Mouse (Mus musculus) gastrocnemius, postnatal 14 days (tissue): ENCODE results near the gene Cyp2ab1. TPM values are rescaled to one million over a fixed set of nuclear protein-coding genes. Genes with fewer than 3 reads are reported as not detected.
"Not testable (repeated sequence)": the region's sequence is repeated elsewhere in the genome, so short reads cannot be mapped to it uniquely, and the experiment has no call there.

ENCODE experiments used
- DNase-seq: peaks from one replicate; pipeline ENCODE4 v3.0.0; 2021; ENCODE audit warnings: mixed read lengths
- intact Hi-C: fragments of 180-260 bp; cut with DNase I; formaldehyde crosslinking; loops from one replicate; pipeline ENCODE4 v1.15.1; 2025; ENCODE audit warnings: low total_unique reads
- long read RNA-seq, 2 experiments: library from polyadenylated mRNA; stranded (forward); transcript quantifications; one replicate each; pipeline ENCODE4 v2.0.0; 2021
- total RNA-seq, 2 experiments: library from RNA; stranded (reverse); gene quantifications; 2 replicates each; pipeline ENCODE4 v1.2.3; 2021

Gene Cyp2ab1
- total RNA-seq: under 1 TPM in 1 of 2 experiments, not detected in 1; 0.18 TPM
- long read RNA-seq, experiment 1: 0 reads
- long read RNA-seq, experiment 2: 0 reads

GRCm38 (mm10) chr16:20325286-20325685, at the start of gene Cyp2ab1:
Gene Cyp2ab1 (minus strand): TSS chr16:20325404.
- intact Hi-C loops: no loop called here

DNA sequence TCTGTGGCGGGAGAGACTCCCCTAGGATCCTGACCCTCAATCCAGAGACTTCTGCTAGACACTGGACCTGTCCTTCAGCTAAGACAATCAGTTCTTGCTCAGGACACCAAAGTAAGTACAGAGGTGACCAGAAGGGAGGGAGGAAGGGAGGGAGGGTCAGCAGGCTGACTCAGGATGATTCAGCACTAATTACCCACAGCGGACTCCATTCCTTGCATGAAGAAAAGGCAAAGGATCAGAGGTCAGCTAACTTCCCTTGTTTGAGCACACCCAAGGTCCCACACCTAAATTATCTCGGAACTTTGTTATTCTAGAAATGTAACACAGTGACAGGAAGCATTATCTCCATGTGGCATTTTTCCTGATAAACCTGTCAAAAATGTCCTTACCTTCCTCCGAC, 46.5 kb upstream of the Cyp2ab1 start:
- intact Hi-C loops: no loop called here
- no peak for DNase-seq

More at GRCm38 (mm10) chr16:20325286-20325685, at the start of gene Cyp2ab1:
- DNase-seq: no peak

- intact Hi-C loops: no loop called here
- DNase-seq: no peak
Measured at GRCm38 (mm10) chr16:20368221-20368620, 43.0 kb upstream of the Cyp2ab1 start.

DNA sequence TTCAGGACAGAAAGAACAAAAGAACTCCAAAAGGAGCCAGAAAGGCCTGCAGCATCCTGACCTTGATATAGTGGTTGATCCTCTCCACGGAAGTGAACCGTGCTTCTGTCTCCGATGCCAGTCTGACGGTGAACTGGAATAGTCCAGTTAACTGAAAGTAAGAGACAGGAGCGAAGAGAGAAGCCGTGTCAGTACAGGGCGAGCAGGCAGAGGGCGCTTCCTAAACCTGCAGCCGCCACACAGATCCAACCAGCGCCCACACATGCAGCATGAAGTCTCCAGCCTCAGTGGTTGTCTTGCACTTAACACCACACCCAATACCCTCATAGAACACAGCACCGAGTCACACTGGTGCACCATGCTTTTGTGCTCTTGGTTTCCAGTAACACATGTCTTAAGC, 36.9 kb upstream of the Cyp2ab1 start:
- intact Hi-C loops: no loop called here
- DNase-seq: no peak

DNA sequence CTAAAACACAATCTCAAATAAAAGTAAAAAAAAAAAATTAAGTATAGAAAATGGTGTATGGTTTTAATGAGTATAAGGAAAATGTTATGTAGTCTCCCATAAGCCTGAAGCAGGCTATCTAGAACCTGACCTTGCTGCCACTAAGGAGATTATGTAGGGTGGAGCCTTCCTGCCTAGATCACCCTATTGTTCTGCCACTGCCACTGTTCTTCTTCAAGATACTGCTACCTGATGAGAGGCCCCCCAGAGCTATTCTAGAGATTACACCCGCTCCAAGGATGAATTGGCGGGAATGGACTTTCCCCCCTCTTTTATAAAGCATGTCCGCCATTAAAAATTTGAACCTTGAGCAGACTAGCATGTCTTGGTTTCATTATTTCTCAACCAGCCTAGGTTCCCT, 36.3 kb upstream of the Cyp2ab1 start:
- intact Hi-C loops, DNase-seq: not testable (repeated sequence)

GRCm38 (mm10) chr16:20359643-20360295, 34.6 kb upstream of the Cyp2ab1 start:
- no peak for DNase-seq
- intact Hi-C loops: no loop called here

GRCm38 (mm10) chr16:20357837-20358236, 32.6 kb upstream of the Cyp2ab1 start:
- intact Hi-C loops: no loop called here
- no peak for DNase-seq

GRCm38 (mm10) chr16:20354762-20355161, 29.6 kb upstream of the Cyp2ab1 start:
- no peak for DNase-seq
- intact Hi-C loops: no loop called here

- DNase-seq: no peak
- intact Hi-C loops: no loop called here
Measured at GRCm38 (mm10) chr16:20354011-20354410, 28.8 kb upstream of the Cyp2ab1 start.

DNA sequence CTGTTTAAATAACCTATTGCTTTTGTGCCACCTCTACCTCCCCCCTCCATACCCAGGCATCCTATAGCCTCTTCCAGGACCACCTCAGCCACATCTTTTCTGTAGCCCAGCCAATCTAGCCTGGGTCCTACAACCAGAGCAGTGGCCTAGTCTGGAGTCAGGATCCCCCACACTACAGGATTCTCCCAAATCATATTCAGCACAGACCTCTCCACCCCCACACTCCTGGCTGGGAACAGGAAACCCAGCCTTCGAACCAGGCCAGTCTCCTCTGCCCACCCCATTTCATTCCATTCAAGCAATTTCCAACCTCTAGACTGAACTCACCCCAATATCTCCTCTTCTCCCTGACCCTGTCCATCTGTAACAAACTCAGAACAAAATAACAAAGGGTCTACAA, 20.3 kb upstream of the Cyp2ab1 start:
- intact Hi-C loops: no loop called here
- DNase-seq: no peak

DNA sequence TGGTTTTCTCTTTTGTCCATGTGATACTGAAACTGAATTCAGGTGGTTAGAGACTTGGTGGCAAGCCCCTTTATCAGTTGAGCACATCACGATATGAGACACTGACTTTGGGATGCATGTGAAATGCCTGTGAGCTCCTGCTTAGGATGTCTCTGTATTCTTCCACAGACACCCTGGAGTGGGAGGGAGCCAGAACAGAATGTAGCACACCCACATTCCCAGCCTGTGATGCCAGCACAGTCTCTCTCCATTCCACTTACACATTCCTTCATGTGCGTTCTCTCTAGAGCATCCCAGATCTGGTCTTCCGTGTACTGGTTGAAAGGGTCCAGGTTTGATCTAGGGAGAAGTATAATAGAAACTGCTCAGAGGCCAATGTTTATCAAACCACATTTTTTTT, 13.4 kb upstream of the Cyp2ab1 start:
- intact Hi-C loops: no loop called here

GRCm38 (mm10) chr16:20334918-20335317, 9.7 kb upstream of the Cyp2ab1 start:
- intact Hi-C loops: no loop called here
- DNase-seq: no peak

More for the DNA sequence above, 13.4 kb upstream of the Cyp2ab1 start:
- no peak for DNase-seq

GRCm38 (mm10) chr16:20328306-20328705, 3.1 kb upstream of the Cyp2ab1 start:
- intact Hi-C loops: no loop called here
- no peak for DNase-seq

DNA sequence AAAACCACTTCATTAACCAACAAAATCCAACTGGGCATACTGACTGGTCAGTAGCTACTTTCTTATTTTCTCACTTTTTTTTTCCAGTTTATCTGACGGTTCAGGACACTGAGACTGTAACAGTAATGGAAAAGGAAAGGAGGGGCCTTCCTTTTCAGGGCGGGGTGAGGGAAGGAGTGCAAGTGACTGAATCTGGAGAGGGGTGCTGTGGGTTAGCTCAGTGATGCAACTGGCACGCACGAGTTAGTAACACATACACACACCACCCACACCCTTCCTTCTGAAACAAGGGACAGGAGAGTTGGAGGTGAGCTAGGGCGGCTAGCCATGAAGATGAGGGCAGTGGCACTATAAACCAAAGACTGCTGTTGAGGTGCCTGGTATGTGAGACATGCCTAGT, 1.3 kb downstream of the Cyp2ab1 start:
- DNase-seq: no peak
- intact Hi-C loops: no loop called here

DNA sequence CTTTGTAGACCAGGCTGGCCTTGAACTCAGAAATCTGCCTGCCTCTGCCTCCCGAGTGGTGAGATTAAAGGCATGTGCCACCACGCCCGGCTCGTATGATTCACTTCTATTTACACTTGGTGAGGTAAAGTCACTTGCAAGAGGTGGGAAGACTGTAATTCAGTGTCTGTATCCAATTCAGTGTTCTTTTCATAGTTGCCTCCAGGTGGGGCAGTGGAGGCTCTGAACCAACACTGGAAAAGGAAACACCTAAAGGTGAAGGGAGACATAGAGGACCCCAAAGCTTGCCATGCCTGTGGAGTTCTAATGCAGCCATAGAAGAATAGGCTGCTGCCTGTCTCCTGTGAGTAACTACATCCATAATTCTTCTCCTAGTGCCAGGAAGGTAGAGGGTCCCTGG, 2.9 kb downstream of the Cyp2ab1 start:
- intact Hi-C loops: no loop called here
- DNase-seq: no peak

DNA sequence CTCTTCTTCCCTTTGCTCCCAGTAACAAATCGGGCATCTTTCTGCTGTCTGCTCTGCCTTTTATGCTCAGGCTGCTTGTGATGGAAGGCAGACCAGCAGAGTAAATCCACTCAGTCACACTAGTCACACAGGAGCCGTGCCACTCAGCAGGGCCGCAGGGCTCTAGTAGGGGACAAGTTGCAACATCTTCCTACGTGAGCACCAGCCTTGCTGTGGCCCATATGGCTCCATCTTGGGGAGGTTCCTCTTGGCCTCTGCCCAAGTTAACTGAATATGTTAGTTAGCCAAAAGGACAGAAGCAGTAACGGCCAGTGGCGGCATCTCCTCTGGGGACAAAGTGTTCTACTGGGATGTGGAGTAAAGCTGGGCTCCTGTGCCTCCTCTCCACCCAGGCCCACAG, 8.4 kb downstream of the Cyp2ab1 start:
- intact Hi-C loops: no loop called here
- DNase-seq: no peak

DNA sequence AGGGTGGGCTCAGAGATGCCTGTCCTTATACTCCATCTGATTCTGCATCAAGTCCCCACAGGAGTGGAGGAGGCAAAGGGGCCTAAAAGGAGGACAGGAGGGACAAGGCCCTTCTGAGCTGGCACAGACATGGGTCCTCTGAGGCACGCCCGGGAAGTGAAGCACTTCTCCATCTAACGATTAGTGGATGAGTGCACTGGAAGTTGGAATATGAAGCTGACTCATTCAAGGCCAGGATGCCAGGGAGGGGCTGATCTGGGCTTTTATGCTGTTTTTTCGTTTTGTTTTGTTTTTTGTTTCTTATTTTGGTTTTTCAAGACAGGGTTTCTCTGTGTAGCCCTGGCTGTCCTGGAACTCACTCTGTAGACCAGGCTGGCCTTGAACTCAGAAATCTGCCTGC, 9.9 kb downstream of the Cyp2ab1 start:
- DNase-seq: no peak
- intact Hi-C loops: no loop called here

DNA sequence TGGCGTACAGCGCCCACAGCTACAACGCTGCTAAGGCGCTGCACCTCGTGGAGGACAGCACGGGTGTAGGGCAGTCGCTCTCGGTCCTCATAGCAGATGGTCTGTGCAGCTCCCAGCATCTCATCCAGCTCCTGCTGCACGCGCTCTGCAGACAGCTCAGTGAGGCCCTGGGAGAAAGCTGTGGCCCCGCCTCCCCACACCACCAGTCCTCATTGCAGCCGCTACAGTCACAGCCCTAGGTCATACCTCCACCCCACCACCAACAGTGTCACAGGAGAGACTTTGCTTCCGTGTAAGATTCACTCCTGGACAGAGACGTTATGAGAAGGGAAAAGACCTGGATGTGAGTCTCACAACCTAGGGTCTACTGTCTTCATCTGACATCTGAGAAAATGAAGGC, 12.9 kb downstream of the Cyp2ab1 start:
- intact Hi-C loops: no loop called here
- DNase-seq: no peak

DNA sequence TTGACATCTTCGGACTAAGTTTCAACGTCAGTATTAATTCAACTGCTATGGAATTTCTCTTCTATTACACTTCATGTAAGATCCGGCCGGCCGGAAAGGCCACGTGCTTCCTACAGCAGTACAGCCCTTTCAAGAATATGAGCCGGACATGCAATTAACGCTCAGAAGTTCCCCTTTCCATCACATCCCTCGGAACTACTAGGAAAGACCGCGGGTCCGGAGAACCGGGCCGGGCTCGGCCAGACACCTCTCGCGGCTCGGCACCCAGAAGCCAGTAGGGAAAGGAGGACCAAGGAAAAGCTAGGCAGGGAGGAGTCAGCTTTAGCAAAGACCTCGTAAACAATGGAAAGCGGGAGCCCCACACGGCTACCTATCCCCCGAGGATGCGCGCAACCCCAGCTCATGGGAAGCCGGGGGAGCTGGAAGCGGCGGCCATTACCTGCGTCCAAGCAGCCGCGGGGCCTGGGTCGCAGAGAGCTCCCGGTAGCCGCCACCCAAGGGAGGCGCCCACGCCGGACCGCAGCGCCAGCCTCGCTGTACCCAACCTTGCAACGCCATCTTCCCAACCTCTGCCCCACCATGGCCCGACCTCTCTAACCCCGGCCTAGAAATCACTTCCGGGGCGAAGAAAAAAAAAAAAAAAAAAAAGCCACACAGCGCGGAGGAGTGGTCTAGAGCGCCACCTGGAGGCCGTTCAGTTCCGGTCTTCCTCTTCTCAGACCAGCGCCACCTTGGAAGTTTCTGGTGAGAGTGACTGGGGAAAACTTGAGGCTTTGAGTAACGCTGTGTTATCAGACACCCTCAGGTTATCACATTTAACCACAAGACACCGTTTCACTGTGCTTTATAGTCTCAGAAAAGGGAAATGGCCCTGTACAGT, 23.2 kb downstream of the Cyp2ab1 start, which contains the start of gene Parl:
Gene Parl (minus strand): TSS at position 618 of the 880 bp plus-strand sequence.
- intact Hi-C loops: loop anchor here (5.0 kb wide), 1 partner anchor 85 kb away; no protein-coding TSS in a partner anchor
- DNase-seq: peak; percentile 79

GRCm38 (mm10) chr16:20300076-20300475, 25.1 kb downstream of the Cyp2ab1 start:
- intact Hi-C loops: loop anchor here (5.0 kb wide), 1 partner anchor 83 kb away; no protein-coding TSS in a partner anchor

DNA sequence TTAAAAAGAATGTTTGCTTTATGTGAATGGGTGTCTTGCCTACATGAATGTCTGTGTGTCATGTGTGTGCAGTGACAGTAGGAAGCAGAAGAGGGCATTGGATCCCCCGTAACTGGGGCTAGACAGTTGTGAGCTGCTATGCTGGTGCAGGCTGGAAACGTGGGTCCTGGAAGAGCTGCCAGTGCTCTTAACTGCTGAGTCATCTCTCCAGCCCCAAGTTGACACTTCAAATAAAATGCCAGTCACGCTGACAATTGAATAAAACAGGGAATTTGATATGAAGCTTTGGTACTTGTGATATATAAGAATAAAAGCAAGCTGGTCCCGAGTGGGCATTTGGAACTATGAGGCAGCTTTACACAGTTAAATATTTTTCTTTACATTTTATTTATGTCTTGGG, 45.0 kb downstream of the Cyp2ab1 start:
- intact Hi-C loops: no loop called here

More at GRCm38 (mm10) chr16:20300076-20300475, 25.1 kb downstream of the Cyp2ab1 start:
- DNase-seq: no peak

More for the DNA sequence above, 45.0 kb downstream of the Cyp2ab1 start:
- no peak for DNase-seq
